Mouse (Mus musculus) kidney, adult 11 months (tissue): ENCODE measurements around the gene Gm10840.

Experiments used
- DNase-seq: peaks from one replicate; pipeline ENCODE4 v3.0.0; 2022

The Gm10840 gene

DNA sequence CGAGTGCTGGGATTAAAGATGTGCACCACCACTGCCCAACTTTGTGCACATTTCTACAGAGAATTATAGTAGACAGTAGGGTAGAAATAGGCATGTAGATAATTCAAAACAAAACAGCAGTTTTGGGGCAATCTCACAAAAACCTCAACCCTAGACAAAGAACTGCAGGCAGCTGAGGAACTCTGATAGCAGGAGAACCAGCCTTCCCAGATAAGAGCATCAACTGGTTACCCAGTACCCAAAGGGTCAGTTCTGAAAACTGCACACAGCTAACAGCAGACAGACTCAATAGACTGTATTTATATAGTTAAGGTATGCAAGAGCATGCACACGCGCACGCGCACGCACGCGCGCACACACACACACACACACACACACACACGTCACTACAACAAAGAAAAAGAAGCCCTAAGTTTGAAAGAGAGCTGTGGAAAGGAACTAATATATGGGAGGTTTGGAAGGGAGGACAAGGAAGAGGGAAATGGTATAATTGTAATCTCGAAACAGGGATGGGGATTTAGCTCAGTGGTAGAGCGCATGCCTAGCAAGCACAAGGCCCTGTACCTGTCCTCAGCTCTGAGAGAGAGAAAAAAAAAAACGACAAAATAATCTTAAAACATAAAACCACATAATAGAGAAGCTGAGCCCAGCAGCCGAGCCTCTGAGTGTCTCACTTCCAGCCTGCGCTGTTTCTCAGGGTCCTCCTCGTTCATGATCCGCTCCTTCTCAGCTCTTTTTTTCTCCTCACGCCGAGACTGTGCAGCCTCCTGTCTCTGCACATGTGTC is 40.9 kb downstream of the Gm10840 start:
- DNase-seq, result no peak

DNA sequence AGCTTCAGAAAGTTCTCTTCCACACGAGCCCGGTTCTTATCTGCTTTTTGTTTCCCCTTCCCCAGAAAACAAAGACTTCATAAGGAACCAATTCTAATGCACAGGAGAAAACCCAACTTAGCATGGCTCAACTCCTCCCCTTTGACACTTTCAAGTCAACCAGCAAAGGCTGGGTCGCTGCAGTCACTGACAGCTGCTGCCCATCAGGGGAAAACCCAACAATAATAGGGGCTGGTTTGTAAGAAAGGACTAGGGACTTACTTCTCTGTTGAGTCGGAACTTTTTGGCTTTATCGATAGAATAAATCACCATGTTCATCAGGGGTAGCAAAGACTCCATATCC is 41.4 kb downstream of the Gm10840 start, which contains the start of gene Strada:
Gene Strada (minus strand): TSS at position 46 of the 343 bp plus-strand sequence.
- DNase-seq, result no peak
